Mouse (Mus musculus) gastrocnemius, postnatal 14 days (tissue): ENCODE data around the gene Gmfg. TPM values are rescaled to one million over a fixed set of nuclear protein-coding genes. Genes with fewer than 3 reads are reported as not detected.

Experiments used
- DNase-seq: peaks from one replicate; pipeline ENCODE4 v3.0.0; 2021; ENCODE audit warnings: mixed read lengths
- intact Hi-C: fragments of 180-260 bp; cut with DNase I; formaldehyde crosslinking; loops from one replicate; pipeline ENCODE4 v1.15.1; 2025; ENCODE audit warnings: low total_unique reads
- total RNA-seq, 2 experiments: library from RNA; stranded (reverse); gene quantifications; 2 replicates each; pipeline ENCODE4 v1.2.3; 2021

Gene Gmfg
- total RNA-seq, 2 experiments from 2014 or later, result 5.3 to 5.9 TPM

DNA sequence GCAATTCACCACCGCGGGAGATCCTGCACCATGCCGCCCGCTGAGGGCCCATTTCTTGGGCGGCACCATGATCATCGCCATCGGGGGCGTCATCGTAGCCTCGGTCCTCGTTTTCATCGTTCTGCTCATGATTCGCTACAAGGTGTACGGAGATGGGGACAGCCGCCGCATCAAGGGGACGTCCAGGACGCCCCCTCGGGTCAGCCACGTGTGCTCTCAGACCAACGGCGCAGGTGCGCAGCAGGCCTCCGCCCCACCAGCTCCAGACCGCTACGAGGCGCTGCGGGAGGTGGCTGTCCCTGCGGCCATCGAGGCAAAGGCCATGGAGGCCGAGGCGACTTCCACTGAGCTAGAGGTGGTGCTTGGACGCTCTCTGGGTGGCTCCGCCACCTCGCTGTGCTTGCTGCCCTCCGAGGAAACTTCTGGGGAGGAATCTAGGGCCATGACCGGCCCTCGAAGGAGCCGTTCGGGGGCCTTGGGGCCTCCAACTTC is 29.5 kb downstream of the Gmfg start:
- no peak for DNase-seq
- intact Hi-C loops, result no loop called here

DNA sequence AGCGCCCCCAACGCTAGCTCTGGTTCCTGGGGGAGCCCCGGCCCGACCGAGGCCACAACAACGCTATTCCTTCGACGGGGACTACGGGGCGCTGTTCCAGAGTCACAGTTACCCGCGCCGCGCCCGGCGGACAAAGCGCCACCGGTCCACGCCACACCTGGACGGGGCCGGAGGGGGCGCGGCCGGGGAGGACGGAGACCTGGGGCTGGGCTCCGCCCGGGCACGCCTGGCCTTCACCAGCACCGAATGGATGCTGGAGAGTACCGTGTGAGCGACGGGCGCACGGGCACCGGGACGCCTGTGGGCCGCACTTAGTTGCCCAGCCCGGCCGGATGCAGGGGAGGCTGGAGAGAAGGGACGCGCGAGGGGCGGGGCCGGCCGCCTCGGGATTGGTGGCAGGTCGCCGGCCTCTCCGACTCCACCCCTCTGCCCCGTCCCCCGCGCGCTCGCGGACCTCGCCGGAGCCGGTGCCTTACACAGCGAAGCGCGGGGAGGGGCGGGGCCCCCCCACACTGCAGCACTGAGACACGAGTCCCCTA is 30.0 kb downstream of the Gmfg start:
- intact Hi-C loops, result no loop called here

DNA sequence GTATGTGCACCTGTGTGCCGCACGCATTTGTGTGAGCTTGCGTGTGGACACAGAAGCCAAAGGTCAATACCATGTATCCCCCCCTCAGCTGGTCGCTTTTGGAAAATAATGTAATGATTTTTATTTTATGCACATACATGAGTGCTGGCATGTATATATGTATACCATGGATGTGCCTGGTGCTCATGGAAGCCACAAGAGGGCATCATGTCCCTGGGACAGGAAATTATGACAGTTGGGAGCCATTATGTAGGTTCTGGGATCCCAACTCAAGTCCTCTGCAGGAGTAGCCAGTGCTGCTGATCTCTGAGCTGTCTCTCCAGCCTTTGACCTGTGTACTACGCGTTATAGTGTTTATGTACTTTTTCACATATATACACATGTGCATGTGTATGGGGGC is 38.9 kb downstream of the Gmfg start:
- intact Hi-C loops, result no loop called here
- DNase-seq, result no peak

More for the DNA sequence above, 30.0 kb downstream of the Gmfg start:
- peak; percentile 62 for DNase-seq

DNA sequence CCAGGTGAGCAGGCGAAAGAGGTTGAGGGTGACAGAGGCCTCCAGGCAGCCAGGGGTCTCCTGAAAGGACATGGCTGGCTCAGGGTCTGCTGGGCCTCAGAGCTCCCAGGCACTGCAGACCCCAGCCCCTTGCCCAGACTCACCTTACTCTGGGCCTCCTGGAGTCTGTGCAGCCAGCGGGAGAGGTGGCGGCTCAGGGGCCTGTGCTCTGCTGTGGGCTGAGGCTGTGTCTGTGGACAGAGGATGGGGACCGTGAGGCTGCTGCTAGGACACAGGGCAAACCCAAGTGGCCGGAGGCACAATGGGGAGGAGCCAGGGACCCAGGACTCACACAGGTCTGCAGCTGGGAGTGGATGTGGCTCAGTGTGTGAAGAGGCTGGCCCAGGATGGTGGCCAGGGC is 40.1 kb downstream of the Gmfg start:
- DNase-seq, result no peak

DNA sequence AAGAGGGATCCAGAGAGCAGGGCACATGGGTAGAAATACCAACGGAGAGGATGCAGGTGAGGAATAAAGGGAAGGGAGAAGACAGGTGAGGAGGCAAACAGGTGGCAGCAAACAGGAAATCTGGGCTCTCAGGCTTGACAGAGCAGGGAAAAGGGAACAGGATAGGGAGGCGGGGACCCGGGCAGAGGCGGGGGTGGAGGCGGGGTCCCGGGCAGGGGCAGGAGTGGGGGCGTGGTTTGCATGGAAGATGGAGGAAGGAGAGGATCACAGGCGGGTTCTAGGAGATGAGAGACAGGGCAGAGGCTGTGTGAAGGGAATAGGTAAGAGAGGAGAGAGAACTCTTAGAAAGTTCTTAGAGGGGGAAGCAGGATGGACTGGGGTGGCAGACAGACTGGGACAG is 41.6 kb downstream of the Gmfg start:
- DNase-seq, result no peak
- intact Hi-C loops, result no loop called here

More for the DNA sequence above, 40.1 kb downstream of the Gmfg start:
- intact Hi-C loops, result no loop called here

DNA sequence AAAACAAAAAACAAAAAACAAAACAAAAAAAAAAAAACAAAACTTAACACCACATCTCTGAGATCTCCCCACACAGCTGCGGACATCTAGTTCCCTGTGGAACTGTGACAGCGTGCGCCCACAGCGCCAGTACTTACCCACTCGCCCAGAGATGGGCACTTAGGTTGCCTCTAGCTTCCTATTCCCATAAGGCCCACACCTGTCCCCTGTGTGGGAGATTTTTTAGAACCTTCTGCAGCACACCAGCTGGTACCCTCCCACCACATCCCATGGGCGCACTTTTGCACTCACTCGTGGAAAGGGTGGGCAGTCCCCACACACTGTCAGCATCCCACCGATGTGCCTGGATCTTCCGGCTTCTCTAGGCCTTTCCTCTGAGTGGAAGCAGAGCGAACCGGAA is 45.6 kb downstream of the Gmfg start:
- intact Hi-C loops, result loop anchor here (10.0 kb wide), 1 partner anchor 62 kb away; the partner anchor contains the start of genes Nccrp1 and Sycn
- no peak for DNase-seq

DNA sequence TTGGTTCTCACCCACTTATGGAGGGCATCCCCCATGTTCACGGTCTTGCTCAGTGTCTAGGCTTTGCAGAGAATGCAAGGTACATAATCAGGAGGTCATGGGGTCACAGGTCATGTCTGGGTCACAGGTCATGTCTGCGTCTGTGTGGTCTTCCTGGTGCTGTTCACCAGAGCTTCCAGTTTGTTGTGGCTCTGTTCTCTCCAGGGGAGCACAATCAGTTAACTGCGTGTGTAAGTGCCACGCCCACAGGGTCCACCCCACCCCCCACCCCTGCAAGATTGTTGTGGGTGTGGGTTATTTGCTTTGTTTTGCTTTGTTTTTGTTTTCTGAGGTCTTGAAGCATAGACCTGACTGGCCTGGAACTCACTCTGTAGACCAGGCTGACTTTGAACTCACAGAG is 46.9 kb downstream of the Gmfg start:
- intact Hi-C loops, result loop anchor here (10.0 kb wide), 1 partner anchor 61 kb away; the partner anchor contains the start of genes Nccrp1 and Sycn
- DNase-seq, result no peak

DNA sequence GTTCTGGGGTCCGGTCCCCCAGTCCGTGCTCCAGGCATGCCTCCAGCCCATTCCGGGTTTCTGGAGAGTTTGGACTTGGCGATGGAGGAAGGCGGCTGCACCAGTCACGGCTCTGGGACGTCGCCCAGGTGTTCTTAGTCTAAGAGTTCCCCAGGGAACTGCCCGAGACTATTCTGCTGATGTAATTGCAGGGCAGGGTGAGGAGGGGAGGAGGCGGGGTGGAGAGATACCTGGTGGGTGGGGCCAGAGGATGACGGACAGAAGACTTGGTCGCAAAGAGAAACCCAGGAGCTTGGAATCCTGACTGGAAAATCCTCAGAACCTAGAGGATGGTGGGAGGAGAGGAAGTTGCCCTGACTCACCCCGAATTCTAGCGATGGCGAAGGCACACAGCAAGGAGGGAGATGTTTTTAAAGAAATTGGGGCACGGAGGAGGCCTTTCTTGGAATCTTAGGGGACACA is 50.8 kb downstream of the Gmfg start:
- intact Hi-C loops, result loop anchor here (10.0 kb wide), 1 partner anchor 57 kb away; the partner anchor contains the start of genes Nccrp1 and Sycn
- DNase-seq, result peak; percentile 11

DNA sequence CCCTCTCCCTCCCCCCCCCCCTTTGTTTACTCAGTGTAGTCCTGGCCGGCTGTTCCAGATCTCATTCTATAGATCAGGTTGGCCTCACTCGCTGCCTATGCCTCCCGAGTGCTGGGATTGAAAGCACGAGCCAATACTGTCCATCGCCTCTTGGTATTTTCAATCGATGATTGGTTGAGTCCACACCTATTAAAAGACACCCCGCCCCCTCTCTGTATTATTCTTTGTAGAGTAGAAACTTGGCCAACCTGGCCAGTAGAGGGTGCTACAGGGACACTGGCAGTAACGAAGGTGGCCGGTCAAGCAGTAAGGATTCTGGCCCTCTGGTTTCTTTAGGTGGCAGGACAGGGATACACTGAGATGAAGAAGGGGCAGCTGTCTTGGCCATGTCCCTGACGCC is 53.2 kb downstream of the Gmfg start:
- intact Hi-C loops, result loop anchor here (5.0 kb wide), 1 partner anchor 112 kb away; no protein-coding TSS in a partner anchor
- DNase-seq, result peak; percentile 22

DNA sequence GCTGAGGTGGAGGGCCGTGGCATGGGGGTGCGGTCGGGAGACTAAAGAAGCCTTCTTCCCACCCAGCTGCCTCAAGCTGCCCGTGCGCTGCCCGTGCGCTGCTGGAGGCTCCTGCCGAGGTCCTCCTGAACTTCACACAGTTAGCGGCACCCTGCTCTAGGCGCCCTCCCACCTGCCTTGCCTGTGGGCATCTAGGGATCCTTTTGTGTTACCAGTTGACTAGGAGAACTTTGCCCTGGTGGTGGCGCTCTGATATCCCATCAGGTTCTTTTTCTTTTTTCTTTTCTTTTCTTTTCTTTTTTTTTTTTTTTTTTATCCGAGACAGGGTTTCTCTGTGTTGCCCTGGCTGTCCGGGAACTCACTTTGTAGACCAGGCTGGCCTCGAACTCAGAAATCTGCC is 53.7 kb downstream of the Gmfg start:
- intact Hi-C loops, result loop anchor here (5.0 kb wide), 1 partner anchor 111 kb away; no protein-coding TSS in a partner anchor
- DNase-seq, result no peak

DNA sequence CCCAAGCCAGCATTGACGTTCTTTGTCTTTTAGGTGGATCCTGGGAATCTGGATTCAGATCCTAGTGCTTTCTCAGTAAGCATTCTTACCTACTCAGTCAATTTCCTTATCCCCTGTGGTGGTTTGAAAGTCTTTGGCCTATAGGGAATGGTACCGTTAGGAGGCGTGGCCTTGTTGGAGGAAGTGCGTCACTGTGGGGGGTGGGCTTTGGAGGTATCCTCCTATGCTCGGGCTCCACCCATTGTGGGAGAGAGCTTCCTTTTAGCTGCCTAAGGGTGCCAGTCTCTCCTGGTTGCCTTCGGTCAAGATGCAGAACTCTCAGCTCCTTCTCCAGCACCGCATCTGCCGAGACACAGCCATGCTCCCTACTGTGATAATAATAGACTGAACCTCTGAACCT is 55.1 kb downstream of the Gmfg start:
- intact Hi-C loops, result loop anchor here (5.0 kb wide), 1 partner anchor 110 kb away; no protein-coding TSS in a partner anchor
- no peak for DNase-seq

DNA sequence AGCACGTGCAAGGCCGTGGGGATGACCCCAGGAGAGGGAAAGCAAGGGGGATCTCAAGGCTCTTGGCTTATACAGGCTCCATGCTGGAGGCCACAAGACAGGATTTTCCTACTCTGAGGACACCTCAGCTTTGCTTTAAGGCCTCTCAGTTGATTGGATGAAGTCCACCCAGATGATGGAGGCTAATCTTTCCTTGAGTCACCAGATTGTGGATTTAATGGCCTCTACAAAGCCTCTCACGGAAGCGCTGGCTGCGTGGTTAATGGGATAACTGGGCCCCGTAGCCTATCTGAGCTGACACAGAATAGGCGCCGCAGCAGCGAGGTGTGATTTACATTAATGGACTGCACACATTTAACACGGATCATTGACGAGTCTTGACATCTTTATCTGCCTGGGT is 58.2 kb downstream of the Gmfg start:
- intact Hi-C loops, result no loop called here
- DNase-seq, result no peak

Other genes starting within 250 kb of the Gmfg start
- gene Eid2, start 169.6 kb upstream of the Gmfg start, total RNA-seq, result 1 to 10 TPM; 6.9 to 8.9 TPM
- 1 to 10 TPM; 5.6 to 5.9 TPM for gene Eid2b, start 159.7 kb upstream of the Gmfg start, total RNA-seq
- gene Selenov, start 146.3 kb upstream of the Gmfg start, total RNA-seq, result not detected
- not detected for gene Dll3, start 135.2 kb upstream of the Gmfg start, total RNA-seq
- 10 to 100 TPM; 38.2 to 39.4 TPM for gene Timm50, start 125.4 kb upstream of the Gmfg start, total RNA-seq
- gene Supt5, start 98.7 kb upstream of the Gmfg start, total RNA-seq, result 10 to 100 TPM; 60.0 to 60.1 TPM
- 100 to 1,000 TPM; 522 to 620 TPM for gene Rps16, start 86.8 kb upstream of the Gmfg start, total RNA-seq
- gene Plekhg2, start 64.8 kb upstream of the Gmfg start, total RNA-seq, result 10 to 100 TPM; 15.0 to 15.7 TPM
- gene Zfp36, start 57.2 kb upstream of the Gmfg start, total RNA-seq, result 10 to 100 TPM in 1 of 2 experiments, 1 to 10 TPM in 1; 5.9 to 11.6 TPM
- 10 to 100 TPM; 20.7 to 20.9 TPM for gene Med29, start 44.7 kb upstream of the Gmfg start, total RNA-seq
- gene Paf1, start 44.5 kb upstream of the Gmfg start, total RNA-seq, result 10 to 100 TPM; 32.9 to 34.8 TPM
- gene Lrfn1, start 14.5 kb downstream of the Gmfg start, total RNA-seq, result 1 to 10 TPM; 1.2 to 1.4 TPM
- not detected for gene Ifnl2, start 73.0 kb downstream of the Gmfg start, total RNA-seq
- not detected for gene Ifnl3, start 85.4 kb downstream of the Gmfg start, total RNA-seq
- not detected for gene Sycn, start 103.4 kb downstream of the Gmfg start, total RNA-seq
- gene Nccrp1, start 109.8 kb downstream of the Gmfg start, total RNA-seq, result not detected
- 10 to 100 TPM; 15.7 to 18.5 TPM for gene Samd4b, start 160.7 kb downstream of the Gmfg start, total RNA-seq
- 1 to 10 TPM; 2.9 to 4.6 TPM for gene Pak4, start 160.7 kb downstream of the Gmfg start, total RNA-seq
- gene Acp7, start 193.9 kb downstream of the Gmfg start, total RNA-seq, result not detected